ENCODE assay signal across 10 mouse cellular contexts in the genomic region with DNA sequence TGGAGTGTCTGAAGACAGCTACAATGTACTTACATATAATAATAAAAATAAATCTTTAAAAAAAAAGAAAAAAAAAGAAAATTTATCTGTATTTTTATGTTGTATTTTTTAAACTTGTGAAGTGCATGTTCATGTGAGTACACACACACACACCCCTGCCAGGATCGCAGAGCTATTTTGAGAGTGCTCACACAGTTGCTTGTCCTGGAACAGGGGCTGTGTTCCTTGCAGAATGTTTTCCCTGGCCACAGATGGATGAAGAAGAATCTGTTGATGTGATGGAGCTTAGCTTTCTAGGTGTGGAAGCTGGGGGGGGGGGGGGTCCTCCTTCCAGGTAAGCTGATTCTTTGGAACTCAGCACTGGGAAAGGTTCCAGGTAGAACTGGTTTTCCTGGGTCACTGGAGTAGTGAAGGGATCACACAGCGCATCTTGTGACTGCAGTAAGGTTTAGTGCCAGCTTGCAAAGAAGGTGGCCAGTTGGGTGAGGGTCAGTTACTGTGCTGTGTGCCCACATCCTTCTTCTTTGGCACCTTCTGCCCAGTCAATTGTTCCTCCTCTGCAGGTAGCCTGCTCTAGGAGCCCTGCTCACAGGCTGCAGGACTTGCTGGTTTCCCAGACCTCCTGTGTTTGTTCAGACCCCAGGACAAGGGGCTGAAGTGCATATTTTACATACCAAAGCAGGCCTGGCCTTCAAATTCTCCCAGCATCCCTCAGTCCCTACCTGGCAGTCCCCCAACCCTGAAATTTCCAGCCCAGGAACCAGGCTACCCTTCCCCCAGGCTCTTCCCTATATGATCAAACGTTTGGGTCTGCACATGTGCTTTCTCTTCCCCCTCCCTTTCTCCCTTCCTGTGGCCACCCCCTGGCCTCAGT. TPM values are rescaled to one million over a fixed set of nuclear protein-coding genes. Genes with fewer than 3 reads are reported as not detected.
DNase-seq lines count a peak whose midpoint lies in the region; ATAC-seq and TF ChIP-seq lines count a peak whose summit lies in the region.
"Had no signal": no experiment of that assay in that cellular context is flagged by ENCODE, and none has a peak within 500 bp of the region (broad histone marks: within the 10 kb centered on the region; RNA-seq: fewer than 3 reads in every experiment).

No protein-coding gene starts in this region.

- peak overlapping the region; percentile 64 for H3K27ac ChIP-seq in heart, embryonic 13.5 days (replicated peaks)
- no peak overlapping the region for H3K27ac ChIP-seq in embryonic facial prominence, embryonic 14.5 days (replicated peaks; ENCODE audit: low read depth, low read length)
- H3K27ac ChIP-seq in kidney, adult 2 months (ENCODE audit: insufficient read depth, low read depth, low read length), result peak overlapping the region; percentile 14
- H3K27ac ChIP-seq in forebrain, embryonic 15.5 days (replicated peaks), result no peak overlapping the region
- H3K27ac ChIP-seq: liver, embryonic 13.5 days; neural tube, embryonic 12.5 days had no signal

- WGBS in heart, embryonic 13.5 days, result 49% methylated on average over 3 of the region's 3 CpGs
- 51% methylated on average over 3 of the region's 3 CpGs for WGBS in embryonic facial prominence, embryonic 14.5 days
- WGBS in kidney, adult 2 months, result 21% methylated on average over 3 of the region's 3 CpGs
- WGBS in forebrain, embryonic 15.5 days, result 63% methylated on average over 3 of the region's 3 CpGs

- peak overlapping the region; percentile 6; the same call in 1 of the 2 replicates for H3K4me2 ChIP-seq in heart, embryonic 13.5 days
- H3K4me2 ChIP-seq in embryonic facial prominence, embryonic 14.5 days (ENCODE audit: low read depth, low read length), result no peak overlapping the region
- no peak overlapping the region for H3K4me2 ChIP-seq in forebrain, embryonic 15.5 days (replicated peaks)
- H3K4me2 ChIP-seq: liver, embryonic 13.5 days; neural tube, embryonic 12.5 days had no signal

- TF ChIP-seq CTCF in kidney, adult 2 months (conservative IDR thresholded peaks at IDR 0.05; ENCODE audit: insufficient read depth, insufficient read length, low read depth, low read length), result no peak

- peaks cover 52% of the 10 kb centered on the region for H3K4me1 ChIP-seq in heart, embryonic 13.5 days
- H3K4me1 ChIP-seq in embryonic facial prominence, embryonic 14.5 days (ENCODE audit: control insufficient read depth, insufficient read depth, low read length), result peaks cover 15% of the 10 kb centered on the region
- H3K4me1 ChIP-seq in kidney, adult 2 months (ENCODE audit: control insufficient read depth, insufficient read depth, low read length), result peaks cover 39% of the 10 kb centered on the region
- H3K4me1 ChIP-seq in forebrain, embryonic 15.5 days, result peaks cover 16% of the 10 kb centered on the region

- peak overlapping the region; percentile 24; the same call in 1 of the 2 replicates for H3K9ac ChIP-seq in heart, embryonic 13.5 days
- H3K9ac ChIP-seq in embryonic facial prominence, embryonic 14.5 days (ENCODE audit: low read depth, low read length), result no peak overlapping the region
- H3K9ac ChIP-seq in forebrain, embryonic 15.5 days (replicated peaks), result no peak overlapping the region
- H3K9ac ChIP-seq: liver, embryonic 13.5 days; neural tube, embryonic 12.5 days had no signal

- ATAC-seq in heart, embryonic 13.5 days (ENCODE audit: extremely low read depth, insufficient number of reproducible peaks, low FRiP score, low TSS enrichment), result no peak
- ATAC-seq in embryonic facial prominence, embryonic 14.5 days (ENCODE audit: low read depth), result peak; percentile 42; the same call in 1 of the 2 replicates
- ATAC-seq in forebrain, embryonic 15.5 days (replicated peaks), result no peak

- no peaks in the 10 kb centered on the region for H3K36me3 ChIP-seq in heart, embryonic 13.5 days
- no peaks in the 10 kb centered on the region for H3K36me3 ChIP-seq in embryonic facial prominence, embryonic 14.5 days (ENCODE audit: control insufficient read depth, insufficient read depth, low read length)
- no peaks in the 10 kb centered on the region for H3K36me3 ChIP-seq in kidney, adult 2 months (ENCODE audit: control insufficient read depth, insufficient read depth, low read length)
- no peaks in the 10 kb centered on the region for H3K36me3 ChIP-seq in forebrain, embryonic 15.5 days
- H3K36me3 ChIP-seq: neural tube, embryonic 12.5 days had no signal

- no peak for DNase-seq in heart, adult 18-20 months
- DNase-seq in embryonic facial prominence, embryonic 14.5 days (ENCODE audit: low spot score), result peak; percentile 48
- DNase-seq in kidney, adult 2 months, result peak; percentile 85
- DNase-seq in lung, postnatal 36 days, result peak; percentile 56
- no peak for DNase-seq in left cerebral cortex, adult 8-10 months (ENCODE audit: low spot score in 2 of 2)
- DNase-seq in urinary bladder, postnatal 4 days (ENCODE audit: low spot score in 2 of 2), result no peak
- DNase-seq: liver, embryonic 13.5 days had no signal

- H3K4me3 ChIP-seq in heart, embryonic 13.5 days, result no peak overlapping the region
- no peak overlapping the region for H3K4me3 ChIP-seq in embryonic facial prominence, embryonic 14.5 days (ENCODE audit: low read depth, low read length)
- H3K4me3 ChIP-seq in kidney, adult 2 months (ENCODE audit: insufficient read depth, low read depth, low read length), result no peak overlapping the region
- no peak overlapping the region for H3K4me3 ChIP-seq in forebrain, embryonic 15.5 days
- H3K4me3 ChIP-seq: liver, embryonic 13.5 days; neural tube, embryonic 12.5 days had no signal

- H3K9me3 ChIP-seq in heart, embryonic 13.5 days, result no peaks in the 10 kb centered on the region
- H3K9me3 ChIP-seq in embryonic facial prominence, embryonic 14.5 days (ENCODE audit: control insufficient read depth, low read length), result no peaks in the 10 kb centered on the region
- H3K9me3 ChIP-seq in forebrain, embryonic 15.5 days, result no peaks in the 10 kb centered on the region
- H3K9me3 ChIP-seq: liver, embryonic 13.5 days; neural tube, embryonic 12.5 days had no signal

- TF ChIP-seq POLR2A in kidney, adult 2 months (IDR thresholded peaks at IDR 0.05; ENCODE audit: low read depth, low read length), result no peak

- H3K27me3 ChIP-seq in heart, embryonic 13.5 days (replicated peaks), result no peaks in the 10 kb centered on the region
- no peaks in the 10 kb centered on the region for H3K27me3 ChIP-seq in embryonic facial prominence, embryonic 14.5 days (replicated peaks; ENCODE audit: control insufficient read depth, insufficient read depth, low read length)
- no peaks in the 10 kb centered on the region for H3K27me3 ChIP-seq in kidney, adult 2 months (replicated peaks; ENCODE audit: control insufficient read depth, insufficient read depth, low read length)
- H3K27me3 ChIP-seq in forebrain, embryonic 15.5 days, result no peaks in the 10 kb centered on the region
- H3K27me3 ChIP-seq: liver, embryonic 13.5 days; neural tube, embryonic 12.5 days had no signal

RNA-seq across cellular contexts. Expression of a gene that starts 52.6 kb away (rescaled TPM):
- polyA plus RNA-seq in heart, embryonic 13.5 days (2015; fragmentation: Nextera tagmentation; extraction: Ambion mirVana), result 0.05 and 0.08 TPM in 2 replicates
- not detected for total RNA-seq in heart, adult 18-20 months (2021)
- 1.1 and 1.2 TPM in 2 replicates for polyA plus RNA-seq in embryonic facial prominence, embryonic 14.5 days (2014; fragmentation: Nextera tagmentation; extraction: Ambion mirVana)
- 0.08 and 0.17 TPM in 2 replicates for polyA plus RNA-seq in kidney, adult 2 months (2012; rRNA removed)
- polyA plus RNA-seq in forebrain, embryonic 15.5 days (2015; fragmentation: Nextera tagmentation; extraction: Ambion mirVana), result 16.7 and 19.0 TPM in 2 replicates
- total RNA-seq in left cerebral cortex, adult 8-10 months (2022), result 10 to 100 TPM; 46.9 to 54.4 (median 48.5) TPM
- polyA plus RNA-seq: liver, embryonic 13.5 days had no signal

Comparison
In these comparisons a context has a peak if more than half of its experiments do, and no peak if none do; other contexts are left out.
1. H3K27ac ChIP-seq: peak in heart, embryonic 13.5 days (single experiment) and kidney, adult 2 months (single experiment); none in embryonic facial prominence, embryonic 14.5 days (single experiment) and forebrain, embryonic 15.5 days (single experiment).
2. DNase-seq: peak in embryonic facial prominence, embryonic 14.5 days (single experiment), kidney, adult 2 months (single experiment) and lung, postnatal 36 days (single experiment); none in heart, adult 18-20 months (0 of 2), left cerebral cortex, adult 8-10 months (0 of 2) and urinary bladder, postnatal 4 days (0 of 2).